Mouse (Mus musculus) embryonic facial prominence, embryonic 12.5 days (tissue): ENCODE measurements around the gene Syngap1. TPM values are rescaled to one million over a fixed set of nuclear protein-coding genes. Genes with fewer than 3 reads are reported as not detected.

Experiments used
- ATAC-seq: fragments of 200-750 bp; cut with Nextera tagmentation; 2 replicates; pipeline ENCODE4 v1.8.0; 2017; ENCODE audit not compliant: insufficient number of reproducible peaks, insufficient read depth, low FRiP score, low TSS enrichment
- H3K27ac ChIP-seq: fragments of 300-500 bp; sonication (generic); 2 replicates; pipeline ENCODE4 v1.5.1; 2016; ENCODE audit warnings: mild to moderate bottlenecking
- H3K27me3 ChIP-seq: fragments of 300-500 bp; sonication (generic); 2 replicates; pipeline ENCODE4 v1.6.1; 2016; ENCODE audit warnings: mild to moderate bottlenecking, moderate library complexity
- H3K36me3 ChIP-seq: fragments of 300-500 bp; sonication (generic); 2 replicates; pipeline ENCODE4 v1.6.1; 2016; ENCODE audit warnings: mild to moderate bottlenecking
- H3K4me1 ChIP-seq: fragments of 300-500 bp; sonication (generic); 2 replicates; pipeline ENCODE4 v1.6.1; 2016
- H3K4me2 ChIP-seq: fragments of 300-500 bp; sonication (generic); replicated peaks from 2 replicates; pipeline ENCODE4 v1.6.1; 2016; ENCODE audit warnings: mild to moderate bottlenecking, moderate library complexity
- H3K4me3 ChIP-seq: fragments of 300-500 bp; sonication (generic); 2 replicates; pipeline ENCODE4 v1.5.1; 2016; ENCODE audit warnings: mild to moderate bottlenecking
- H3K9ac ChIP-seq: fragments of 300-500 bp; sonication (generic); 2 replicates; pipeline ENCODE4 v1.6.1; 2016; ENCODE audit warnings: mild to moderate bottlenecking, moderate library complexity
- H3K9me3 ChIP-seq: fragments of 300-500 bp; sonication (generic); 2 replicates; pipeline ENCODE4 v1.6.1; 2016; ENCODE audit warnings: mild to moderate bottlenecking, moderate library complexity
- WGBS: fragments of 180-500 bp; shearing (Covaris S2); methylation state at CpG from one replicate; pipeline ENCODE4 v1.1.7; 2016; 5-methylcytosine and 5-hydroxymethylcytosine counted together
- polyA plus RNA-seq: library from polyadenylated mRNA; unstranded; fragments of >200 nt; fragmentation: Nextera tagmentation; extraction: Ambion mirVana; gene quantifications from 2 replicates; pipeline ENCODE4 v1.2.1, GENCODE M21; 2016

Gene Syngap1
- polyA plus RNA-seq, 1 experiment from 2014 or later: 4.0 TPM

- 72% methylated on average over 12 of the region's 12 CpGs for WGBS
- H3K9me3 ChIP-seq: no peaks in the 10 kb centered on the region
- no peak overlapping the region for H3K4me3 ChIP-seq
- no peak for ATAC-seq
- no peaks in the 10 kb centered on the region for H3K36me3 ChIP-seq
- no peak overlapping the region for H3K27ac ChIP-seq
- no peaks in the 10 kb centered on the region for H3K27me3 ChIP-seq
- H3K4me1 ChIP-seq: peaks cover 4% of the 10 kb centered on the region; the same call in 1 of the 2 replicates
- H3K4me2 ChIP-seq: no peak overlapping the region
- H3K9ac ChIP-seq: no peak overlapping the region
Observed at GRCm38 (mm10) chr17:26999996-27000395, 58.9 kb downstream of the Syngap1 start.

- Histone ChIP-seq H3K4me3 (no peak overlapping the region), H3K27me3 (no peaks in the 10 kb centered on the region), H3K36me3 (no peaks in the 10 kb centered on the region), H3K4me1 (peaks cover 2% of the 10 kb centered on the region; the same call in 1 of the 2 replicates), H3K9ac (no peak overlapping the region), H3K4me2 (no peak overlapping the region), H3K27ac (no peak overlapping the region), H3K9me3 (no peaks in the 10 kb centered on the region)
- no peak for ATAC-seq
- WGBS: 80% methylated on average over 7 of the region's 7 CpGs
Observed at GRCm38 (mm10) chr17:27001151-27001550, 60.1 kb downstream of the Syngap1 start.

GRCm38 (mm10) chr17:27001889-27002288 is 60.8 kb downstream of the Syngap1 start:
- no peak for ATAC-seq
- Histone ChIP-seq H3K9ac (no peak overlapping the region), H3K27ac (no peak overlapping the region), H3K4me1 (no peaks in the 10 kb centered on the region), H3K4me2 (no peak overlapping the region), H3K9me3 (no peaks in the 10 kb centered on the region), H3K36me3 (no peaks in the 10 kb centered on the region), H3K4me3 (no peak overlapping the region), H3K27me3 (no peaks in the 10 kb centered on the region)
- 49% methylated on average over 6 of the region's 6 CpGs for WGBS

GRCm38 (mm10) chr17:27004431-27004830 is 63.4 kb downstream of the Syngap1 start:
- Histone ChIP-seq H3K9ac (no peak overlapping the region), H3K27ac (no peak overlapping the region), H3K9me3 (no peaks in the 10 kb centered on the region), H3K36me3 (no peaks in the 10 kb centered on the region), H3K4me2 (no peak overlapping the region), H3K27me3 (no peaks in the 10 kb centered on the region), H3K4me1 (no peaks in the 10 kb centered on the region), H3K4me3 (no peak overlapping the region)
- WGBS: 37% methylated on average over 9 of the region's 9 CpGs
- no peak for ATAC-seq

- Histone ChIP-seq H3K4me2 (no peak overlapping the region), H3K27ac (no peak overlapping the region), H3K27me3 (no peaks in the 10 kb centered on the region), H3K4me1 (no peaks in the 10 kb centered on the region), H3K4me3 (no peak overlapping the region), H3K9me3 (no peaks in the 10 kb centered on the region), H3K36me3 (no peaks in the 10 kb centered on the region), H3K9ac (no peak overlapping the region)
- no peak for ATAC-seq
- 46% methylated on average over 19 of the region's 19 CpGs for WGBS
Observed at GRCm38 (mm10) chr17:27004903-27005485, 63.9 kb downstream of the Syngap1 start.

GRCm38 (mm10) chr17:27005644-27006043 is 64.6 kb downstream of the Syngap1 start:
- no peak overlapping the region for H3K9ac ChIP-seq
- whole genome bisulfite sequencing: 59% methylated on average over 11 of the region's 11 CpGs
- H3K36me3 ChIP-seq: no peaks in the 10 kb centered on the region
- no peak overlapping the region for H3K4me2 ChIP-seq
- H3K27me3 ChIP-seq: no peaks in the 10 kb centered on the region
- no peak for ATAC-seq
- no peak overlapping the region for H3K27ac ChIP-seq
- no peak overlapping the region for H3K4me3 ChIP-seq
- no peaks in the 10 kb centered on the region for H3K4me1 ChIP-seq
- no peaks in the 10 kb centered on the region for H3K9me3 ChIP-seq

- Histone ChIP-seq H3K27me3 (no peaks in the 10 kb centered on the region), H3K9me3 (no peaks in the 10 kb centered on the region), H3K36me3 (no peaks in the 10 kb centered on the region), H3K4me3 (no peak overlapping the region), H3K4me2 (no peak overlapping the region), H3K4me1 (no peaks in the 10 kb centered on the region), H3K27ac (no peak overlapping the region), H3K9ac (no peak overlapping the region)
- 85% methylated on average over 2 of the region's 2 CpGs for WGBS
- no peak for ATAC-seq
Observed at GRCm38 (mm10) chr17:27008277-27008676, 67.2 kb downstream of the Syngap1 start.

GRCm38 (mm10) chr17:27011167-27011566 is 70.1 kb downstream of the Syngap1 start:
- Histone ChIP-seq H3K9ac (no peak overlapping the region), H3K4me3 (no peak overlapping the region), H3K4me2 (no peak overlapping the region), H3K9me3 (no peaks in the 10 kb centered on the region), H3K27me3 (no peaks in the 10 kb centered on the region), H3K36me3 (no peaks in the 10 kb centered on the region), H3K27ac (no peak overlapping the region), H3K4me1 (no peaks in the 10 kb centered on the region)
- no peak for ATAC-seq
- 89% methylated on average over 10 of the region's 10 CpGs for WGBS

- no peak for ATAC-seq
- no peaks in the 10 kb centered on the region for H3K9me3 ChIP-seq
- WGBS: 60% methylated on average over 14 of the region's 14 CpGs
- no peaks in the 10 kb centered on the region for H3K27me3 ChIP-seq
- no peaks in the 10 kb centered on the region for H3K36me3 ChIP-seq
- H3K4me3 ChIP-seq: no peak overlapping the region
- no peak overlapping the region for H3K4me2 ChIP-seq
- H3K4me1 ChIP-seq: no peaks in the 10 kb centered on the region; the same call in 1 of the 2 replicates
- H3K27ac ChIP-seq: no peak overlapping the region
- H3K9ac ChIP-seq: no peak overlapping the region
Observed at GRCm38 (mm10) chr17:27011998-27012672, 71.1 kb downstream of the Syngap1 start.

- 43% methylated on average over 6 of the region's 6 CpGs for WGBS
- Histone ChIP-seq H3K4me3 (no peak overlapping the region), H3K4me1 (no peaks in the 10 kb centered on the region; the same call in 1 of the 2 replicates), H3K9me3 (no peaks in the 10 kb centered on the region), H3K27me3 (no peaks in the 10 kb centered on the region), H3K9ac (no peak overlapping the region), H3K27ac (no peak overlapping the region), H3K4me2 (no peak overlapping the region), H3K36me3 (no peaks in the 10 kb centered on the region)
- ATAC-seq: no peak
Observed at GRCm38 (mm10) chr17:27012909-27013308, 71.9 kb downstream of the Syngap1 start.

- WGBS: 7% methylated on average over 34 of the region's 34 CpGs
- H3K36me3 ChIP-seq: peaks cover 25% of the 10 kb centered on the region
Observed at GRCm38 (mm10) chr17:27017564-27018499, 76.8 kb downstream of the Syngap1 start.

More at GRCm38 (mm10) chr17:27017564-27018499, 76.8 kb downstream of the Syngap1 start:
- Histone ChIP-seq H3K27me3 (no peaks in the 10 kb centered on the region), H3K27ac (peak overlapping the region; percentile 63; the same call in 1 of the 2 replicates), H3K9me3 (no peaks in the 10 kb centered on the region), H3K4me3 (peak overlapping the region; percentile 48), H3K9ac (peak overlapping the region; percentile 49; the same call in 1 of the 2 replicates), H3K4me2 (peak overlapping the region; percentile 68), H3K4me1 (peaks cover 6% of the 10 kb centered on the region)
- ATAC-seq: peak; percentile 17; the same call in 1 of the 2 replicates
